ENCODE assay signal across 24 mouse cellular contexts in the genomic region with DNA sequence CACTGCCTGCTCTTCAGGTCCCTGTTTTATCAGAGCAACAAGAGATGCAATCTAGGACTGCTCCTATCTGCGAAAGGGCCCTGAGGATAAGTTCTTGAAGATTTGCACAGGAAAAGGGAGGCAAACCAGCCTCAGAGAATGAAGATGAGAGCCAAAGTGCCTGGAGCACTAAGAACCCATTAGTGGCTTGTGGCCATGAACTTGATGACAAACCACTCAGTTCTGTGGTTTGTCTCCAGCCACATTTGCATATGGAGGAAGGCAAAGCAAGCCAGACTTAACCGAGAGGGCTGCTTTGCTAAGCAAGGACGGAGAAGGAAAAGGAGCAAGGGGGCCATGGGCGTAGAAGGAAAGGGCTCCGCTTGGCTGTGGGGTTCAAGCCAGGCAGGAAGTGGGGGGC. TPM values are rescaled to one million over a fixed set of nuclear protein-coding genes. Genes with fewer than 3 reads are reported as not detected.
"Had no signal": no experiment of that assay in that cellular context is flagged by ENCODE, and none has a peak within 500 bp of the region (broad histone marks: within the 10 kb centered on the region; RNA-seq: fewer than 3 reads in every experiment).

No protein-coding gene starts in this region.

- DNase-seq: kidney, postnatal 10 days; kidney, postnatal 4 days; left cerebral cortex, postnatal 4 days; liver, postnatal 0 days; lung, embryonic 14.5 days; right cerebral cortex, adult 18-20 months; right cerebral cortex, postnatal 14 days; right cerebral cortex, postnatal 4 days; thymus, adult 2 months; thymus, postnatal 14 days; thymus, postnatal 4 days had no signal

- H3K27me3 ChIP-seq: kidney, embryonic 15.5 days; limb, embryonic 12.5 days; limb, embryonic 15.5 days; midbrain, embryonic 15.5 days had no signal

- H3K27ac ChIP-seq: kidney, embryonic 15.5 days; limb, embryonic 15.5 days; liver, embryonic 14.5 days; macrophage; midbrain, embryonic 12.5 days; midbrain, embryonic 15.5 days; stomach, postnatal 0 days had no signal

- H3K36me3 ChIP-seq: kidney, embryonic 15.5 days; limb, embryonic 12.5 days; limb, embryonic 15.5 days; midbrain, embryonic 12.5 days; midbrain, embryonic 15.5 days had no signal

- H3K9ac ChIP-seq: kidney, embryonic 15.5 days; limb, embryonic 12.5 days; limb, embryonic 15.5 days; liver, embryonic 14.5 days; liver, postnatal 0 days; lung, embryonic 14.5 days; midbrain, embryonic 12.5 days; midbrain, embryonic 15.5 days had no signal

- H3K4me2 ChIP-seq: kidney, embryonic 15.5 days; limb, embryonic 12.5 days; limb, embryonic 15.5 days; liver, embryonic 11.5 days; lung, embryonic 14.5 days; midbrain, embryonic 12.5 days; midbrain, embryonic 15.5 days had no signal

- H3K4me3 ChIP-seq: kidney, embryonic 15.5 days; limb, embryonic 12.5 days; limb, embryonic 15.5 days; midbrain, embryonic 12.5 days; midbrain, embryonic 15.5 days; myocyte had no signal

- H3K9me3 ChIP-seq: kidney, embryonic 15.5 days; limb, embryonic 12.5 days; limb, embryonic 15.5 days; midbrain, embryonic 12.5 days; midbrain, embryonic 15.5 days had no signal

- ATAC-seq: liver, postnatal 0 days; lung, postnatal 0 days; midbrain, embryonic 15.5 days had no signal

RNA-seq across cellular contexts. Expression of a gene that starts 7.7 kb away (rescaled TPM):
- polyA plus RNA-seq: kidney, embryonic 15.5 days; limb, embryonic 12.5 days; liver, embryonic 11.5 days; liver, embryonic 14.5 days; liver, postnatal 0 days; lung, embryonic 14.5 days; macrophage; neural tube, embryonic 11.5 days; stomach, embryonic 14.5 days; stomach, postnatal 0 days had no signal
